Mouse (Mus musculus): ENCODE results near the gene Atcay.

Atcay gene

DNA sequence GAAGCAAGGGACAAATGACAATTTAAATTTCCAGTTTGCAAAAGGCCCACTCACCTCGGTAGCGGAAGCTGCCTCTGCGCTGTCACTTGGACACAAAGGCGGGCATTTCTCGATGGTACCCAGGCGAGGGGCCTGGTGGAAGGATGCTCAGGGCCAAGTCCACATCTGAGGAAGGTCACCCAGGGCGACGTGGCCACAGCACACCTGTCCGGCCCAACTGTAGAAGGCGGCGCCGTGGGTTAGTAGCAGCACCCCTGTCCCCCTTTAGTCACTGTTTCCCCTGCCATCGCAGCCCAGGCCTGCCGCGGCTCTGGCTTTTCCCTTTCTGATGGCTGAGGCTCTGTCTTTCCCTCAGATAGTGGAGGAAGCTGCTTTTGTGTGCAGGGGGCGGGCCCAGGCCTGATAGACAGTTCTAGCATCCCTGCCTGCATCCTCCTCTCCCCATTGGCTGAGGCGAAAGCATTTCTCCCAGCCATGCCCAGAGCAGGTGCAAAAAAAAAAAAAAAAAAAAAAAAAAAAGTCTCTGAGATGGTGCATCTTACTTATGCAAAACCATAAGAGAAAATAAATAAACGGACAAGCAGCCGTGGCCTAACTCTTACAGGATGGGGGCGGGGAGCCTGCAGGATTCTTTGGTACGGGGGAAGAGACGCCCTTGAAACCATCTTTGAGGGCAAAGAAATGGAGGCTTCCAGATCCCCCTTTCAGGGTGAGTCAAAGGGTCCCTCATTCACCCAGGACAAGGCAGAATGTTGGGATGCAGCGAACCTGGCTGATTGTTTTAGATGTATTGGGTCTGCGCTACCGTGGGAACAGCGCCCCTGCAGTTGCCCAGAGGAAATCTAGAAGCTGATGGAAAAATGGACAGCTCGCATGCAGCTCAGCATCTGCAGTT lies at the start of gene Atcay:
Gene Atcay, minus strand, starts transcription at position 396 of the 895 bp plus-strand sequence.
- DNase-seq, result peak; percentile 36

DNA sequence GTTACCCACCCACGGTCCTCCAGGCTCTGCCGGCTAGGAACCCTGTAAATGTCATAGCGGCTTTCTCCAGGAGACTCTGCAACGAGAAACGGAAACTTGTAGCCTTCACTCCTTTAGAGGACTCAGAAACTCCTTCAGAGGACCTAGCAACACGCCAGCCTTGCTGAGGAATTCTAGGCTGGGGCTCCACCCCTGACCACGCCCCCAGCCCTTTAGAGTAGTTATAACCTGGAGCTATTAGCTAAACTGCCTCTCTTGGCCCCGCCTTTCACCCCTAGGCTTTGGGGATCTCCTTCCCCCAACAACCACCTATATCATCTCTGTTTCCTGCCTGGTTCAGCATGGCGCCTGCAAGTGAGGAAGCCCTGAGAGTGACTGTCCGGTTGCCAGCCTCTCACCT lies 48.9 kb upstream of the Atcay start:
- DNase-seq, result peak; percentile 68

DNA sequence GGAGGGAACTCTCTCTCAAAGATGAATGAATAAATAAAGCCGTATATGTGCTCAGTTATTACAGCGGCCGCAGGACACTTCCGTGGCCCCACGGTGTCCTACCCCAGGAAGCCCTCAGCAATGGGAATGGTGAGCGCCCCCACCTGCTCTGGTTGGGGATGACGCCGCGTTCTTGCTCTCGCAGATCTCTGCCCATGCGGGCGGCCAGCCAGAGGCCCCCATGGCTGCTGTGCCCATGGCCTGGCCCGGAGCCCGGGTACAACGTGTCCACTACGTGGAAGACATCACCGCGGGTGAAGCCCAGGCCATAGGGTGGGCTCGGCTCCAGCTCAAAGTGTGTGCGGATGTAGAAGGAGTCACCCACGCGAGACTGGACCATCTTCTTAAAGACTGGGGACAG lies 47.0 kb upstream of the Atcay start:
- no peak for DNase-seq

DNA sequence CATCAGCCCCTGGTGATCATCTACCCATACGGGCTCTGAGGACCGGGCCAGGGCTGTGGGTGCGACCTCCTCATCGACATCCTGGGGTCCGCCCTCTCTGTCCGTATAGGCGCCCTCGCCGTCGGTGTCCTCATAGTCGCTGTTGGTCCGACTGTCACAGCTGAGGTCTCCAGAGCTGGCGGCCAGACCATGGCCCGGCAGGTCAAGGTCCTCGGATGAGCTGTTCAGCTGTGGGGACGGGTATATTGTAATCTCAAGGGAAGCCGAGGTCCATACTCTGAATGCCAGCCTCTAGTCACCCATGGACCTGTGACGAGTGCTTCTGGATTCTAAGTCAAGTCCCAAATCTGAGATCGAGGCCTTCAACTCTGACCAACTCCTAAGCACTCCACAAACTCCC lies 43.2 kb upstream of the Atcay start:
- DNase-seq, result no peak

DNA sequence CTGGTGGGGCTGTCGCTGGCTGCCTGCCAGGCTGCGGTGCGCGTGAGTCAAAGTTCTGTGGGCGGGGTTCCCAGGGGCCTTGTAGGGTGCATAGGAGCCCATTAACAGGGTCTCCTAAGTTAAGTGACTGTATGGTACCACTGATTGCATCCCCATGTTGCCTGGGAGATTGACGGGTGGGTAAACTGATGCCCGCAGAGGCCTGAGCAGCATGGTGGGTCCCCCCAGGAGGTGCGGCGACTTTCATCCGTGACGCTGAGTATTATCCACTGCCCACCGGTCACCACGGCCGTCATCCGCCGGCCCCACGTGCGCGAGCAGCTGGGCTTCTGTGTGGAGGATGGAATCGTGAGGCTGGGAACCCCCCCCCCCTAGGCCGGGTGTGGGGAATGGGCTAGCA lies 41.7 kb upstream of the Atcay start:
- no peak for DNase-seq

DNA sequence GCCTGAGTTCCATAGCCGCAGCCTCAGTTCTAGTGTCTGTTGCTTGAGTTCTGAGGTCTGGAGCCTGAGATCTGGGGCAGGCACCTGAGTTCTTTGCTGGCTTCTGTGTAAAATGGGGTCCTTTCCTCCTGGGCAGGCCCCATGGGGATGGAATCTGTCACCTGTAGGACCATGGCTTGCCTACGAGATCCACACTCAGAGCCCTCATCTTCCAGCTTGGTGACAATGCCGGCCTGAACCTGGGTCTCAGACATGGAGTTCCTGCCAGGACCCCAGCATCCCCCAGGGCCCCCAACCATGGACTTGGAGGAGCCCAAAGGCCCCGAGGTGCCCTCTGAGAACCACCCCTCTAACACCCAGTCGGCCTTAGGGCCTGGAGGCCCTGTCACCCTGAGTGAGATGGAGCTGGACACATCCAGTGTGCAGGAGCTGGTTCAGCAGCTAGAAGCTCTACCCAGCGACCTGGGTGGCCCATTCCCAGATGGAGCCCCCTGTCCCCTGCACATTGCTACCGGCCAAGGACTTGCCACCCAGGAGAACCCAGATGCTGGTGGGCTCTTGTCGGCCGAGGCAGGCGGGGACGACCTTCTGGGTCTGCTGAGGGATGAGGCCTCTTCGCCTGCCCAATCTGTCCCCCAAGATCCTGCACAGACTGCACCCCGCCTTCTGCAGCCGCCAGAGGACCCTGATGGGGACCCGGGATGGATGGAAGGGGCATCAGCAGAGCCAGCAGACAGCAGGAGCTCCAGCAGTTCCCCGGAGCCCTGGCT lies 38.2 kb upstream of the Atcay start:
- no peak for DNase-seq

DNA sequence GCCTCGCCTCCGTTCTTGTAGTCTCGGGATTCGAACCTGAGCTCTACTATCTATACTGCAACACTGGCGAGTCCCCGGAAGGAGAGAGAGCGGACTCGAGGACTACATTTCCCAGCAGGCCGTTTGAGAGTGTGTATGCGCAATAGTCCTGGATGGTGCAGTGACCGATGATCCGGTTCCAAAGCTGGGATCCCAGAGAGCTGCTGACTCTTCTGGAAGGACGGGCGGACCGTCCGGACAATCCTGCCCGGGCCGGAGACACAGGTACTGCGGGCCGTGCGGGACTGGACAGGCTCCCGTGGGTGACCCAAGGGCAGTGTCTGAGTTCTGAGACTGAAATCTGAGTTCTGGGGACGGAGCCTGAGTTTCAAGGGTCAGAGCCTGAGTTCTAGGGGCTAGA lies 37.4 kb upstream of the Atcay start:
- DNase-seq, result peak; percentile 92

DNA sequence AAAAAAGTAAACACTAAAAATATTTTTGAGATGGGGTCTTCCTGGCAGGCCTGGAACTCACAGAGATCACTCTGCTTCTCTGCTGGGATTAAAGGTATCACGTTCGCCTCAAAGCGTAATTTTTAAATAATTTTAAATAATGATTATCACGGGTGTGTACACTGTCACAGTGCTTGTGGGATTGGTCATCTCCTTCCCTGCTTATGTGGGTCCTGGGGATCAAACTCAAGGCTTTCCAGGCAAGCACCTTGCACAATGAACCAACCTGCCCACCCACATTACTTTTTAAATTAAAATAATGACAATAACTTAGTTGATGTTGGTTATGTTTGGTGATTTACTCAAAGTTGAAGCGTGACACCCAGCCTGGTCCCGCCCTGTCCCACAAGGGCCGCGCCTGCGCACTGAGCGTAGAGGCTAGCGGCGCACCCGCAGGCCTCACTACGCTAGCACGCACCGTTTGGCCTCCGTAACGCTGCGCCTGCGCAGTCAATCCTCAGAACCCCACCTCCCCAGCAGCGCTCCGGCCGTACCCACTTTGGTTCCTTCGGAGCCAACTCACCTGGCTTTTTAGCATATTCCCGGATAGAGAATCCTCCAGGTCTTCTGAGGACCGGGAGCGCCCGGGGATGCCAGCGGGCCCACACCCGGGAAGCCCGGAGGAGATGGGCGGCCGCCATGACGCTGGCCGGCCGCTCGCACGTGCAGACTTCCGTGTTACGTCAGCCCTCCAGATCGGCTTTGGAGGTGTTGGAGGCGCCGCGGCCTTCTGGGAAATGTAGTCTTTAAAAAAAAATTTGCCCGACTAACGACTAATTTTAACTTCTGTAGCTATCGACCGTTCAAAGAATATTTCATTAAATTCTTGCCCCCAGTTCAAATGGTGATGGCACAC lies 35.8 kb upstream of the Atcay start, which contains the start of the genes Mrpl54 and Apba3:
Gene Mrpl54, minus strand, starts transcription at position 724 of the 895 bp plus-strand sequence.
Gene Apba3, plus strand, starts transcription at position 750 of the 895 bp plus-strand sequence.
- DNase-seq, result peak; percentile 97

DNA sequence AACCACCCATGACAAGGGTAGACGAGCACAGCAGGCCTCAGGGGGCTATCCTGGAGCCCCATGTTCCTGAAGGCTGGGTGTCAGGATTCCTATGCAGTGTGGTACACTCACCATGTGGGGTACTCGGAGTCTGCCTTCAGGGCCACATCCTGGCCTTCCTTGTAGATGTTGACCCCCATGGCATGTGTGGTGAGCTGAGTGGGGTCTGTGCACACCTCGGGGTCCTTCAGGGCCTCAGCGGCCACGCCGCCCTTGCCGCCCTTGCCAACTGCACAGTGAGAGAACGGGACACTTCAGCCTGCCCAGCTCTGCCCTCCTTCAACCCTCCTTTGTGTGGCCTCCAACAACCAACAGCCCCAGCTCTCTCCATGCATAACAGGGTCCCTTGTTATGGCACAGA lies 34.9 kb upstream of the Atcay start:
- no peak for DNase-seq

DNA sequence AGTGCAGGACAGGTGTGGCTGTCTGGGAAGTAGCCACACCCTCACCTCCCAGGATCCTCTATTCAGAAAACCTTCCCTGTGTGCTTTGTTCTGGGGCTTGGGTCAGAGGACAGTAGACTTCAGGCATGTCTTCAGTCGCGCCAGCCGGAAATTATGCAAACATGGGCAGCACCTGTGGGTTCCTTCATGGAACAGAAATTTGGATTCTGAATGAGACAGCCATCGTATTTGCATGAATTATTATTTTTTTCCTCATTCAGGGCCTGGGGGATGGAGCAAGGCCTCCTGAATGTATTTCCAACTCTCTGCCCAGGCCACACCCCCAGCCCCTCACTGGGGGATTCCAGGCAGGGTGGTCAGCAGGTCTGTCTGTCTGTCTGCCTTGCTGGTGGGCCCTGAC lies 30.4 kb upstream of the Atcay start:
- DNase-seq, result no peak

DNA sequence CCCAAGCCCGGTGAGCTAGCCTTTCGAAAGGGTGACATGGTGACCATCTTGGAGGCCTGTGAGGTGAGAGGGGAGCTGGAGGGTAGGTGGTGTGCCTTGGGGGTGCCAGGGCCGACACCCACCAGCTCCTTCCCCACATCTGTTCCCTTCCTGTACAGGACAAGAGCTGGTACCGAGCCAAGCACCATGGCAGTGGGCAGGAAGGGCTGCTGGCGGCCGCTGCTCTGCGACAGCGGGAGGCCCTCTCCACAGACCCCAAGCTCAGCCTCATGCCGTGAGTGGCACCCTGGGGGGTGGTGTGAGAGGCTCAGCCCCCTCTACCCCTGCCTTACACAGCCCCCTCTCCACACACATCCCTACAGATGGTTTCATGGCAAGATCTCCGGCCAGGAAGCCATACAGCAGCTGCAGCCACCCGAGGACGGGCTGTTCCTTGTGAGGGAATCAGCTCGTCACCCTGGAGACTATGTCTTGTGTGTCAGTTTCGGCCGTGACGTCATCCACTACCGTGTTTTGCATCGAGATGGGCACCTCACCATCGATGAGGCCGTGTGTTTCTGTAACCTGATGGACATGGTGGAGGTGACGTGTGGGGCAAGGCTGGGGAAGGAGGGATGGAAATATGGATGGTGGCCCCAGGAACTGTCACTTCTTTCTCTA lies 28.7 kb upstream of the Atcay start:
- no peak for DNase-seq

DNA sequence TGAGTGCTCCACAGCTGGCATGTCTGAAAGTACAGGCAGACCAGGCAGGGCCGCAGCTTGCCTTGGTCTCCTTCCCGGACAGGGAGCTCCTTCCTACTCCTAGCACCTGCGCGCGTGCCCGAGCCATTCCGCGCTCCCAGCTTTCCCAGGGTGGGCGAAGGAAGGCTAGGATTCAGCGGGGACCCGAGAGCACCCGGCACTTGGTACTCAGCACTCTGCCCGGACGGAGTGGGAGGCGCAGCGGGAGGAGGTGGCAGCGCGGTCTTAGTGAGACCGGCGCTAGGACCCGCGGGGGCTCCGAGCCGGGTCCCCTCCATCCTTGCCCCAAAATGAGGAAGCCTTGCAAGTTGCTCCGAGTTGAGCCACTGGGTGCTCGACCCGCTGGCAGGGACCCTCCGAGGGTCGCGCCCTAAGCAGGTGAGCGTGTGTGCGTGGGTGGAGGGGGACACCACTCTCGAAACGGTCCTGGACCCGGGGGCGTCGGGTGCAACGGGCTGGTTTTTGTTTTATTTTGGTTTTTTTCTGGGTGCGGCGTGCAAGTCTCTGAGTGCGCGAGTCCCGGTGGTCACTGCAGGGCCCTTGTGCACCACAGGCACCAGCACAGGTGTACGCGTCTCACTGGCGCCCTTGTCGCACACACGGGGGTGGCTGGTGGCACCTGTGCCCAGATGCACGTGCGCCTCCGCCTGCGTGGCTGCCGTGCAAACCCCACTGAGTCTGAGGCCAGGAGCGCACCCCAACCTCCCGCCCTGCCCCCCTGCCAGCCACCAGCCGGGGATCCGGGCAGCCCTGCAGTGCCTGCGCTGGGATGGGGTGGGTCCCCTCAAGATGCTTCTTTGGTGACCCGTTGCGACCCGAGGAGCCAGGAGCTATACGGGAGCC lies 26.8 kb upstream of the Atcay start:
- DNase-seq, result no peak

DNA sequence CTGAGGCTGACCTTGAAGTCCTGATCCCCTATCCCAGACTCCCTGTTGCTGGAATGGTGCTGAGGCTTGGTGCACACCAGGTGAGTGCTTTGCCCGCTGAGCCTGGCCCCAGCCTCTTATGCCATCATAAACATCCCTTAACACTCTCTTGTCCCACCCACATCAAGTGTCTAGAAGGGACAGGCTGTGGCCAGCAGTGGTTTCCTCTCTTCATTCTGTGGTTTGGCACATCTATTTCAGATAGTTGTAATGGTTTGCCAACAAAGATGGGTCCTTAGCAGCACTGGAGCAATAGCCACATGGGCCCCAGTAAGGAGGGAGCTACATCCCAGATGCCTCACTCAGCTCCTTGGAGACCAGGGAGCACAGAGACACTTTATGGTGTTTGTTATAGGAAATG lies 24.3 kb upstream of the Atcay start:
- no peak for DNase-seq

DNA sequence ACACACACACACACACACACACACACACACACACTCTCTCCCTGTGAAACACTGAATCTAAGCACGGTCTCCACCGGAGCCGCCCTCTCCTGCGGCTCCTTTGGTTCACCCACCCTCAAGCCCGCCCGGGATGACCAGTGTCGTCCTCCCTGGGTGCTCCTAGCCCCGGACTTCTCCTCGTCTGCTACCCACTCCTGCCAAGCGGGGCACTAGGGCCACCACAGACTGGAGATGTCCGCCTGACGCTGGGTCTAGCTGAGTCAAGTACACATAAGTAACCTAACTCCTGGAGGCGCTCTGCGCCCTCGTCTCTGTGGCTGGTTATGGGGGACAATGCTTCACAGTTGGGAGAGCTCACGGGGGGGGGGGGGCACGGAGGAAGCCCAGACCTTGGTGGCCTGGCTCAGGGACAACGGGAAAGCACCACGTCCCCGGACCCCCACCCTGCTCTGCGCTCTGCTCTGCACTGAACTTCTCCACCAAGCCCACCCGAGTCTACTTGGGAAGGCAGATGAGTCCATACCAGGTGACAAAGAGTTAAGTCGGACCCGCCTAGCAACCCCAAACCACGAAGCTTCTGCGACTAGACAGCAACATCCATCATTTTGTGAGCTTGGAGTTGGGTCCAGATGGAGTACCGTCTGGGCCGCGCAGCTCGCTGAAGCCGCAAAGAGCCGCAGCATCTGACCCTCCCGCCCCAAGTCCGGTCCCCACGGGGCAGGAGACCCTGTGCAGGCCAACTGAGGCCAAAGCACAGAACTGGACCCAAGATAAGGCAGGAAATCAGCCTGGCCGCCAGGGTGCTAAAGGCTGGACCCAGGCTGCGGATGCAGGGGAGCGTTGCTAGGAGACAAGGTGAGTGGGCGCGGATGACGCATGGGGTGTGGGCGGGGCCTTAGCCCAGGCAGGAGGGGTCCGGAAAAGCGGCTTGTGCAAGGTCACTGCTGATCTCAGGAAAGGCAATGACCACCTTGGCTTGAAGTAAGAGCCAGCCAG lies 22.1 kb upstream of the Atcay start, which contains the start of gene Matk:
Gene Matk, plus strand, starts transcription at position 512 of the 996 bp plus-strand sequence.
- DNase-seq, result peak; percentile 53

DNA sequence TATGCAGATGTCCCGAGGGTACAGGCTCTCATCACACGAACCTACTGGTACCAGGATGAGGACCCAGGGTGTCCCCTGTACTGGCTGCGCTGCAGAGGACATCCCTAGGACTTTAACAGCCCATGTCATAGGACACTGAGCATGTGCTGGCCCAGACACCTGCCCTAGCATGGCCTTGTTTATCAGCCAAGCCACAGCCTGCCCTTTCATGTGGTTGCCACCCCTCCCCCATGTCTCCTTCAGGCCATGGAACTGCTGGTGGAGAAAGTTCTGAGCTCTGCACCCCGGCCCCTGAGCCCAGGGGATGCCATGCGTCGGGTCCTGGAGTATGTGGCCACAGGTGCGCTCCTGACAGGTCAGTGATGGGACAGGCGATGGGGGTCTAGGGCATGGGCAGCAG lies 18.8 kb upstream of the Atcay start:
- DNase-seq, result no peak

DNA sequence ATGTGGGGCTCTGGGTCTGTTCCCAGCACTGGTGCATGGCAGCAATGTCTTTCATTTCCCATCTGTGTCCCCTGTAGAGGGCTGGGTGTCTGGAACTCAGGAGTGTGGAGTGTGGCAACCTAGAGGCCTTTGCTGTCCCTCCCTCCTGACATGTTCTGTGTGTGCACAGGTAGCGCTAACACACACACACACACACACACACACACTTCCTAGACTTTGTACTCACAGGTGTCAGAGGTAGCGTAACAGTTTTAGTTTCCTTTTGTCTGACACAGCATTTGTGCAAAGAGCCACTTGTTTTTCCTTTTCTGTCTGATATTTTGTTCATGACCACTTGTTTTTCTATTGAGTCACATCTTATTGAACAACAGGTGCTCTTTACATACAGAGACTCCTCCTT lies 17.2 kb upstream of the Atcay start:
- no peak for DNase-seq

DNA sequence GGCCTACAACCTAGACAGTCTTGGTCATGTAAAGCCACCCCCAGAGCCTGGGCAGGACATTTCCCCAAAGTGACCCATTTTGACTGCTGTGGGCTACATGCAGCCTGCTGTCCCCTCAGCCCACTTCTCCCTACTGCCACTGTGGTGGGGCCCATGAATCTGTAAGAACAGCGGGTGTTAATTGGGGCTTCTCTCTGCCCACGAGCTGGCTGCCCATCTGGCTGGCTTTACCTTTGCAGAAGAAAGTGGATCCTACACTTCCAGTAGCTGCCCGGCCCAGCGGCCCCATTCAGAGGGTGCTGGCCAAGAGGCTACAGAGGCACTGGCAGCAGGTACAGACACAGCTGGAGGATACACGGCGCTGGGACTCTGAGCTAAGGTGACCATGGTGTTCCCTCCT lies 14.5 kb upstream of the Atcay start:
- no peak for DNase-seq

DNA sequence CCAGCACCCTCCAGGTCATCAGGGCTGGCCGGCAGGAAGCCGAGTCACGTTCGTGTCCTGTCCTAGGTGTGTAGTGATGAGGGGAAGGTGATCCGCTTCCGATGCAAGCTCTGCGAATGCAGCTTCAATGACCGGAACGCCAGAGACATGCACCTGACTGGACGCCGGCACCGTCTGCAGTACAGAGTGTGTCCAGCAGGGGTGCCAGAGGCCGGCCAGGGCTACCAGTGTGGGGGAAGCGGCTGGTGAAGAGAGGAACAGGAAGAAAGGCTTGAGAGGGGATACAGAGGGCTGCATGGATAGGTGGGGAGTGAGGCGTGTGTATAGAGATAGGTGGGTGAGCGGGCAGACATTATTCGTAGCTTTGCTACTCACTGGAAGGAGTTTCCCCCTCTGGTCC lies 14.0 kb upstream of the Atcay start:
- peak; percentile 87 for DNase-seq

DNA sequence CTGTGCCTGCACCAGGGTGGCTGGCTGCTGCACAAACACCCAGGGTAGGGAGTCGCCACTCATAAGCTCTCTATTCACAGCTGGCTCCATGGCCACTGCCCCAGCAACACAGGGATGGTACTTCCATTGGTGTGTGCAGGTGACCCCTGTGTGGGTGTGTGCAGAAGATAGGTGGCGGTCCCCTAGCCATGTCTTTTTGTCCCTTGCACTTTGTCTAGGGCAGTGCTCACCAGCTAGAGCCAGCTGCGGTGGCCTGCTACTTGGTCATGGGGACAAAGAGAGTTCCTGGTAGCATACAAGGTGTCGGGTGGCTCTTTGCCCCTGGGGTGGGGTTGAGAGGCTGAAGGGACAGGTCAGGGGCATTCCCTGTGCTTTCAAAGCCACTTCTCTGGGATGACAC lies 13.5 kb upstream of the Atcay start:
- DNase-seq, result no peak

DNA sequence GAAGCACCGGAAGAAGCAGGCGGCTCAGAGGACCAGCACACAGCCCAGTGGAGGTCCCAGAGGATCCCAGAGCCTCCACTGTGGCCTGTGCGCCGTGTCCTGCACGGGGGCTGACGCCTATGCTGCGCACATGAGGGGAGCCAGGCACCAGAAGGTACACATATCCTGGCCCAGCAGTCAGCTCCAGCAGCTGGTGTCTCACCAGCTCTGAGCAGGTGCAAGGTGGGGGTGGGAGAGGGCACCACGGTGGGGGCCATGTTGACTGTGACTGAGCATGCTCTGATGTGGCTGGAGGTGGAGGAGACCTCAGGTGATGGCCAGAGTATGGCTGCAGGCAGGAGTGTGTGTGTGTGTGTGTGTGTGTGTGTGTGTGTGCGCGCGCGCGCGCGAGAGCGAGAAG lies 11.4 kb upstream of the Atcay start:
- no peak for DNase-seq
